Mouse (Mus musculus) bone marrow, adult 2 months (tissue): ENCODE results near the gene Srprb. TPM values are rescaled to one million over a fixed set of nuclear protein-coding genes. Genes with fewer than 3 reads are reported as not detected.

Experiments used
- H3K27ac ChIP-seq: fragments of 200-500 bp; 2 replicates; pipeline ENCODE4 v1.5.1; 2012; ENCODE audit warnings: low read depth, mild to moderate bottlenecking, control low read depth, inconsistent platforms, low read length; ENCODE audit not compliant: control insufficient read depth, poor library complexity, insufficient read depth
- H3K4me1 ChIP-seq: fragments of 200-500 bp; 2 replicates; pipeline ENCODE4 v1.6.1; 2011; ENCODE audit warnings: low read length; ENCODE audit not compliant: control insufficient read depth, insufficient read depth
- H3K4me3 ChIP-seq: fragments of 200-500 bp; replicated peaks from 2 replicates; pipeline ENCODE3; 2011; ENCODE audit warnings: mild to moderate bottlenecking, low read depth, low read length, control low read depth; ENCODE audit not compliant: control insufficient read depth
- CTCF ChIP-seq: fragments of 200-500 bp; IDR thresholded peaks from 2 replicates; pipeline ENCODE4 v1.5.1; 2011; ENCODE audit warnings: low read length, control low read depth; ENCODE audit not compliant: control insufficient read depth, insufficient read depth
- POLR2A ChIP-seq: fragments of 200-500 bp; IDR thresholded peaks from 2 replicates; pipeline ENCODE4 v1.6.1; 2011; ENCODE audit warnings: low read depth, mild to moderate bottlenecking, control low read depth, low read length, borderline replicate concordance; ENCODE audit not compliant: control insufficient read depth
- WGBS: fragments of 180-500 bp; shearing (Covaris S2); methylation state at CpG from one replicate; pipeline ENCODE4 v1.1.7; 2018; 5-methylcytosine and 5-hydroxymethylcytosine counted together
- polyA plus RNA-seq: library from polyadenylated mRNA; stranded (reverse); fragments of >200 nt; gene quantifications from 2 replicates; pipeline ENCODE4 v1.2.4, GENCODE M21; 2011; ENCODE audit warnings: low replicate concordance; ENCODE audit not compliant: missing spikeins, insufficient read depth, insufficient read length

Gene Srprb
- 5.3 and 5.5 TPM in 2 replicates for polyA plus RNA-seq

DNA sequence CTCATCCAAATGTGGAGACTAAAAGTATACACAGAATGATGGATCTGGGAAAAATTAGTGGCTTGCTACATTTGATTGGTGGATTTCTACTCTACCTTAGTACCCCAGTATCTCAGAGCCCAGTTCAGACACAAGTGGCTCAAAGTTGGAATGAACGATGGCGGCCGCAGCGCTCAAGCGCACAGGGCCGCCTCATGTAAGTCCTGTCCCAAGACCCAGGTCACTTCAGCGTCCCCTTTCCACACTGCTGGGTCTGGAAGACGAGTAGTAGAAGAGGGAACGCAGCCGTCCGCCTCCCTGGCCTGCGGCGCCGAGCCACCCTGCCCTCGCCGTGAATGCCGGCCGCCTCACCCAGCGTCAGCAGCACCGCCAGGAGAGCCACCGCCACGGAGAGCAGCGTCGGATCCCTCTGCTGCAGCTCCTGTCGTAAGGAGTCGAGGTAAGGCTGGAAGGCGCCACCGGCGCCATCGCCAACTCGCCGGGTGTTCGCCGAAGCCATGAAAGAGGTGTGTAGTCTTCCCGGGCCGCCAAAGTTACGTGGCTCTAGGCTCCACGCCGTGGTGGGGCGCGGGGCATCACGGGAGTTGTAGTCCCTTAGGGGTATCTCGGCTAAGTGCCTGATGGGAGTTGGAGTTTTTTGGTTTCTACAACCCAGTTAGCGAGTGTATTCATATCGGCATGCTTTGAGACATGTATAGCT is at the start of gene Srprb:
Gene Srprb (minus strand): TSS at position 577 of the 700 bp plus-strand sequence.
- no peaks in the 10 kb centered on the region for H3K4me1 ChIP-seq
- peak within 1 kb of the TSS; percentile 73 for H3K27ac ChIP-seq
- peak within 1 kb of the TSS; percentile 100 for H3K4me3 ChIP-seq
- WGBS = under 1% methylated on average over 45 of the region's 45 CpGs
- TF ChIP-seq POLR2A (peak; percentile 52; the same call in 1 of the 2 replicates), CTCF (no peak)

DNA sequence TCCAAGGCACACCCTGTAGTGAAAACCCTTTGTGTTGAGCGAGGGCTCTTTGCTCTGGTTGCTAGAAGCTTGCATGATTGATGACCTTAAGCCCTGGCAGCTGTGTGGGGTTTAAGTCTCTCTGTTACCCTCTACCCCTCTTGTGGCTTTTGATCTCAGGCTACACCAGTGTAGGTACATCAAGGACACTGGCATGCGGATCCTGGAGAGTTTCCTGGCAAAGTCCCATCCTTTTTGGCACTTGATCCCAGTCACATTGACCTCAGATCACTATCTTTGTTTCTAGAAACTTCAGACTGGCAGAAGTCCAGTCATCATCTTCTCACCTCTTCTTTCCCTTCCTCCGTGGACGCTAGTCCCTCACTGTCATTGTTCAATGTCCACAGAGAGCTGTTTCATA is 46.7 kb upstream of the Srprb start:
- H3K4me1 ChIP-seq = no peaks in the 10 kb centered on the region
- TF ChIP-seq CTCF (no peak), POLR2A (no peak)
- no peak overlapping the region for H3K4me3 ChIP-seq
- no peak overlapping the region for H3K27ac ChIP-seq
- WGBS = 66% methylated on average over 4 of the region's 4 CpGs

DNA sequence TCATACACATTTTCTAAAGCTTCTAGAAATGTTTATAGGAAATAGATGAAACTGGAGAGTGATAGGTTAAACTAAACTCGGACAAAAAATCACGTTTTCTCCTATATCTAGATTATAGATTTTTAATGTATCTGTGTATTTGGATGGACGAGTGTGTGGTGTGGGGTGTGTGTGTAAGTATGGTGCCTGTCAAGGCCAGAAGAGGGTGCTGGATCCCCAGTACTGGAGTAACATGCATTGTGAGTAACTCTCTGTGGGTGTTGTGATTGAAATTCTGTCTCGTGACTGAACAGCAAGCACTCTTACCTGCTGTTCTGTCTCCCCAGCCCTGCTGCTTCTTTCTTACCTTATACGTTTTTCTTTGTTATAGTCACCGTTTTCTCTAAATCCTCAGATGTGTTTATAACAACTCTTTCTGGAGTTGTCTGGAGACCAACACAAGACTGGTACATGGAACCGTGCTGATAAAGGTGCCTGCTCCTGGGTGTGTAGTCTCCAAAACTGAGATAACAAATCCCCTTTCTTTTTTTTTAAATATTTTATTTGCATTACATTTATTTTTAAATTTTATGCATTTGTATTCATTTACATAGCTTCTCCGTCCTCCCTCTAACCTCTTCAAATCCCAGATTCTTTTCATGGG is 44.7 kb upstream of the Srprb start:
- WGBS = 60% methylated on average over 8 of the region's 8 CpGs
- no peak for TF ChIP-seq CTCF
- no peak for TF ChIP-seq POLR2A
- no peak overlapping the region for H3K4me3 ChIP-seq
- H3K4me1 ChIP-seq = no peaks in the 10 kb centered on the region; the same call in 1 of the 2 replicates
- no peak overlapping the region for H3K27ac ChIP-seq

DNA sequence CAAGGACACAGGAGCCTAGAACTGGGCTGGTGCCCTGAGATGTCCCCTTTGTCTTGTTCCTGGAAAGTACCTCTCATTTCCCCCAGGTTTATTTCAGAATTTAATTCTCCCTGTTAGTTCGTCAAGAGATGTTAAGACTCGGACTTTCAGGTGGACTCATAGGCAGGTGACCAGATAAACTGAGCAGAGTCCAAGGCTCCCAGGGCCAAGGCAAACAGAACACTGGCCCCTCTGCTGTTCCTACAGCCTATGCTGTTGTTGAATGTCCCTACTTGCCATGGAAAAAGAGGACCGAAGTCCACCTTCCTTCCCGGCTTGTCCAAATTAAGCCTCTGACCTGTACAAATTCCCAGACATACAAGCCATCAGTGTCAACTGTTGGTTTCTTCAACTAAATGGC is 41.7 kb upstream of the Srprb start:
- no peak overlapping the region for H3K27ac ChIP-seq
- no peaks in the 10 kb centered on the region; the same call in 1 of the 2 replicates for H3K4me1 ChIP-seq
- WGBS = 90% methylated on average over 4 of the region's 4 CpGs
- no peak for TF ChIP-seq CTCF
- no peak for TF ChIP-seq POLR2A
- H3K4me3 ChIP-seq = no peak overlapping the region

DNA sequence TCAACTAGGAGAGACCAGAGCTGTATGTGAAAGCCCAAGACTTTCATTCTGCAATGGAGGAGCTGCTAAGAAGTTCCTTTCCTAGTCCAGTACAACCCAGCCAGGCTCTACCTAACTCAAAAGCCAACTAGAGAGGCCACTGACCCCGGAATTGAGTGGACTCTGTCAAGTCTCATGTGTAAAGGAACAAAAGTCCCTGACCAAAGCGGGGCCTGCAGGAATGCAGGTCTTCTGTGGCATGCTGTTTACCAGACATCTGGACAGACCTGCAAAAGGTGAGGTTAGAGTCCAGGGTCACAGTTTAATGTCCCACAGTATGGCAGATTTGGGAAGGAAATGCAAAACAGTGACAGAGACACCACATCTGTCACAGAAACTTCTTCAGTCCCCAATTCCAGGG is 39.3 kb upstream of the Srprb start:
- no peaks in the 10 kb centered on the region; the same call in 1 of the 2 replicates for H3K4me1 ChIP-seq
- 77% methylated on average over 2 of the region's 2 CpGs for WGBS
- H3K4me3 ChIP-seq = no peak overlapping the region
- TF ChIP-seq CTCF = no peak
- TF ChIP-seq POLR2A = no peak
- no peak overlapping the region for H3K27ac ChIP-seq

DNA sequence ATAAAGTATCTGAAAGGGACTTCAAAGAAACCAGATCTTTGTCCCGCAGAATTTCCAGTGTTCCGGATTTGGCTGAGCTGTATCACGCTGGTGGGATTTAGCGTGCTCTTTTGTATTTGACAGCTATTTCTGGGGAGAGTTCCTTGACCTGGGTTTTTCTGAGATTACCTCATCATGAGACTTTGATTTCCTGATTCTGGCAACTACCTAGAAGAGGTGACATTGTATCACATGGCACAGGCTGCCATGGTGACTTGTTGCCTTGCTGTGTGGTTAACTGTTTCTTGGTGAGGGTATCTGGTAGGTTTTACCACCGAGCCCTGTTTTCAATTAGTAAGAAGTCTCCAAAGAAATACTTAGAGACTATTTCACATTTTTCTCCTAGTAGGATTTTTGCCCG is 37.5 kb upstream of the Srprb start:
- H3K4me1 ChIP-seq = no peaks in the 10 kb centered on the region; the same call in 1 of the 2 replicates
- no peak overlapping the region for H3K4me3 ChIP-seq
- no peak for TF ChIP-seq POLR2A
- no peak for TF ChIP-seq CTCF
- H3K27ac ChIP-seq = no peak overlapping the region
- 84% methylated on average over 6 of the region's 6 CpGs for WGBS

DNA sequence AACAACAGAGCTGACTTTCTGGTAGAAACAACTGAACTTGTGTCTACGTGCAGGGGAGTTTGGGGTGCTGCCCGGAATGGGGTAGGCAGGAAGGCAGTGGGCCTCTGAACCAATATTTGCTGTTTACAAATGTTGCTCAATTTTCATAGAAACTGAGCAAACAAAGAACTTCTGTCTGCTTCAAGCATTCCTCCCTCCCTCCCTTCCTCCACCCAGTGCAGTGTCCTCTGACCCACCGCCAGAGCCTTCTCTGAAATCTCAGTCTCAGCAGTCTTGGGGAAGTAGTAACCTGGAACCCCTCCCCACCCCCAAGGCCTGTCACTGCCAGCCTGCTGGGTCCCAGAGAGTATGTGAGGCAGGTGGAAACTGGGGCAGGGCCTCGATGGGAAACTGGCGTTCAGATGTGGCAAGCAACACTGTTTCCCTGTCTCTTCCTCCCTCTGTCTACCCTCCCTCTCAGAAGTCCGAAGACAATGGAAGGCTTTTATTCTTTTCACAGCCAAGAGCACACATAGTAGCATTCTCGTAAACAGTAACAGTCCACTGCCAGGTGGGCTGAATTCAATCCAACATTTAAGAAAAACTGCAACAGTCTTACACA is 32.7 kb upstream of the Srprb start:
- no peak overlapping the region for H3K4me3 ChIP-seq
- no peaks in the 10 kb centered on the region; the same call in 1 of the 2 replicates for H3K4me1 ChIP-seq
- TF ChIP-seq CTCF = no peak
- TF ChIP-seq POLR2A = no peak
- WGBS = 50% methylated on average over 7 of the region's 7 CpGs
- H3K27ac ChIP-seq = no peak overlapping the region

DNA sequence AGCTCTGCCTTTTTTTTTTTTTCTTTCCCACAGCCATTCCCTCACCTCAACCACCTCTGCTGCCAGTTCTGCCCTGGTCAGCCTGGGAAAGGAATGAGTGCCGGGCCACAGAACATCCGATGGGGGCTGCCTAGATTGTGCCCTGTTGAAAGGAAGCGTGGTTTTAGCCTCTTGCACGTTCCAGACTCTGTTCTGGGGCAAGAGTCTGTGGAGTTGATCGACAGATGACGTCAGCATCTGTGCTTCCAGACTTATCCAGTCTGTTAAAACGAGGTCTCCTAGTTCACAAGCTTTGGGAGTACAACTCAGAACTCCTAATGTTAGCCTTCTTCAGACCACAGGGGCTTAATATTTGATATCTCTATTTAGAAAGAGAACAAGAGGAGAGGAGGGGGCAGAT is 32.1 kb upstream of the Srprb start:
- no peak for TF ChIP-seq CTCF
- TF ChIP-seq POLR2A = no peak
- H3K4me1 ChIP-seq = no peaks in the 10 kb centered on the region; the same call in 1 of the 2 replicates
- H3K4me3 ChIP-seq = no peak overlapping the region
- WGBS = 30% methylated on average over 7 of the region's 7 CpGs
- 0 out of 2 replicates have a peak overlapping the region, but pooled peaks have one; percentile 14 for H3K27ac ChIP-seq
